Comparison of ENCODE assay signal across 8 mouse cellular contexts in genomic region chr13:69740331-69741285, GRCm38 (mm10). TPM values are rescaled to one million over a fixed set of nuclear protein-coding genes. Genes with fewer than 3 reads are reported as not detected.
DNase-seq lines count a peak whose midpoint lies in the region; ATAC-seq lines count a peak whose summit lies in the region.

No protein-coding gene starts in this region.

- H3K36me3 ChIP-seq in intestine, embryonic 16.5 days (ENCODE audit: control insufficient read depth, insufficient read depth, low read length), result no peaks in the 10 kb centered on the region
- H3K36me3 ChIP-seq in midbrain, embryonic 13.5 days, result no peaks in the 10 kb centered on the region
- no peaks in the 10 kb centered on the region for H3K36me3 ChIP-seq in stomach, embryonic 16.5 days (ENCODE audit: control insufficient read depth, insufficient read depth, low read length)

- H3K27me3 ChIP-seq in intestine, embryonic 16.5 days (replicated peaks; ENCODE audit: control insufficient read depth, insufficient read depth, low read length), result peaks cover 54% of the 10 kb centered on the region
- peaks cover 22% of the 10 kb centered on the region; the same call in 1 of the 2 replicates for H3K27me3 ChIP-seq in midbrain, embryonic 13.5 days
- H3K27me3 ChIP-seq in stomach, embryonic 16.5 days (ENCODE audit: control insufficient read depth, insufficient read depth, low read length), result peaks cover 44% of the 10 kb centered on the region

- H3K4me3 ChIP-seq in intestine, embryonic 16.5 days (ENCODE audit: low read length), result peak overlapping the region; percentile 66
- H3K4me3 ChIP-seq in midbrain, embryonic 13.5 days (replicated peaks), result peak overlapping the region; percentile 70
- H3K4me3 ChIP-seq in stomach, embryonic 16.5 days (replicated peaks; ENCODE audit: low read length), result peak overlapping the region; percentile 63

- peaks cover 8% of the 10 kb centered on the region for H3K4me1 ChIP-seq in intestine, embryonic 16.5 days (ENCODE audit: control insufficient read depth, insufficient read depth, low read length)
- peaks cover 34% of the 10 kb centered on the region for H3K4me1 ChIP-seq in midbrain, embryonic 13.5 days (replicated peaks)
- H3K4me1 ChIP-seq in stomach, embryonic 16.5 days (ENCODE audit: control insufficient read depth, insufficient read depth, low read length), result peaks cover 6% of the 10 kb centered on the region; the same call in 1 of the 2 replicates

- no peaks in the 10 kb centered on the region for H3K9me3 ChIP-seq in intestine, embryonic 16.5 days (ENCODE audit: control insufficient read depth, low read length)
- no peaks in the 10 kb centered on the region for H3K9me3 ChIP-seq in midbrain, embryonic 13.5 days
- no peaks in the 10 kb centered on the region for H3K9me3 ChIP-seq in stomach, embryonic 16.5 days (replicated peaks; ENCODE audit: control insufficient read depth, low read length)

- DNase-seq in adrenal gland, postnatal 14 days, result peak; percentile 63
- DNase-seq in cerebellum, postnatal 4 days (ENCODE audit: low spot score in 2 of 2), result peak; percentile 40 to 78
- DNase-seq in gastrocnemius, postnatal 4 days (ENCODE audit: low spot score in 2 of 2), result peak; percentile 36 to 66
- peak; percentile 55 to 79 for DNase-seq in left cerebral cortex, postnatal 10 days (ENCODE audit: extremely low spot score in 1 of 2, low spot score in 2 of 2)
- DNase-seq in spleen, postnatal 4 days (ENCODE audit: low spot score in 2 of 2), result no peak

- peak; percentile 37 for ATAC-seq in intestine, embryonic 16.5 days
- peak; percentile 53 for ATAC-seq in midbrain, embryonic 13.5 days
- peak; percentile 39; the same call in 1 of the 2 replicates for ATAC-seq in stomach, embryonic 16.5 days (ENCODE audit: insufficient read depth, low FRiP score)

- WGBS in intestine, embryonic 16.5 days, result 2% methylated on average over 29 of the region's 29 CpGs
- 2% methylated on average over 29 of the region's 29 CpGs for WGBS in midbrain, embryonic 13.5 days
- 3% methylated on average over 29 of the region's 29 CpGs for WGBS in stomach, embryonic 16.5 days

- H3K4me2 ChIP-seq in intestine, embryonic 16.5 days (ENCODE audit: low read depth, low read length), result peak overlapping the region; percentile 99
- H3K4me2 ChIP-seq in midbrain, embryonic 13.5 days (replicated peaks), result peak overlapping the region; percentile 79
- peak overlapping the region; percentile 99 for H3K4me2 ChIP-seq in stomach, embryonic 16.5 days (ENCODE audit: low read depth, low read length)

- peak overlapping the region; percentile 37; the same call in 1 of the 2 replicates for H3K9ac ChIP-seq in intestine, embryonic 16.5 days (ENCODE audit: low read depth, low read length)
- peak overlapping the region; percentile 80 for H3K9ac ChIP-seq in midbrain, embryonic 13.5 days (replicated peaks)
- peak overlapping the region; percentile 58 for H3K9ac ChIP-seq in stomach, embryonic 16.5 days (ENCODE audit: low read length)

- intact Hi-C loops in left cerebral cortex, postnatal 10 days (cut with DNase I), result no loop called here

- H3K27ac ChIP-seq in intestine, embryonic 16.5 days (ENCODE audit: low read length), result no peak overlapping the region
- H3K27ac ChIP-seq in midbrain, embryonic 13.5 days, result peak overlapping the region; percentile 97
- no peak overlapping the region for H3K27ac ChIP-seq in stomach, embryonic 16.5 days (ENCODE audit: low read length)

RNA-seq across cellular contexts. Expression of gene Ube2ql1, which starts 0.9 kb away (rescaled TPM):
- total RNA-seq in adrenal gland, postnatal 14 days (2021), result 1.4 and 2.3 TPM in 2 replicates
- under 1 TPM; 0.29 to 0.31 TPM for total RNA-seq in gastrocnemius, postnatal 4 days (2021)
- polyA plus RNA-seq in intestine, embryonic 16.5 days (2015; fragmentation: Nextera tagmentation; extraction: Ambion mirVana), result 0.10 and 0.12 TPM in 2 replicates
- total RNA-seq in left cerebral cortex, postnatal 10 days (2021), result 100 to 1,000 TPM; 195 to 198 TPM
- 16.2 and 17.0 TPM in 2 replicates for polyA plus RNA-seq in midbrain, embryonic 13.5 days (2015; fragmentation: Nextera tagmentation; extraction: Ambion mirVana)
- polyA plus RNA-seq in stomach, embryonic 16.5 days (2015; fragmentation: Nextera tagmentation; extraction: Ambion mirVana), result 0.09 and 0.21 TPM in 2 replicates

Comparison
In these comparisons a context has a peak if more than half of its experiments do, and no peak if none do; other contexts are left out.
1. DNase-seq: peak in adrenal gland, postnatal 14 days (single experiment), cerebellum, postnatal 4 days (2 of 2), gastrocnemius, postnatal 4 days (2 of 2) and left cerebral cortex, postnatal 10 days (2 of 2); none in spleen, postnatal 4 days (0 of 2).
2. RNA of gene Ube2ql1, which starts 0.9 kb away (total RNA-seq): 195 to 198 TPM in left cerebral cortex, postnatal 10 days; 1.4 to 2.3 TPM in adrenal gland, postnatal 14 days and 0.29 to 0.31 TPM in gastrocnemius, postnatal 4 days; every median in the first group is over 10 times any median in the second.
3. Peak in every context shown above with its lines, with median percentiles within 50 percentile points of each other: ATAC-seq, H3K4me2 ChIP-seq, H3K4me3 ChIP-seq and H3K9ac ChIP-seq.